Mouse (Mus musculus) erythroblast, embryonic 14.5 days (primary cell): Measurements from ENCODE around the gene Tnfaip1. TPM values are rescaled to one million over a fixed set of nuclear protein-coding genes. Genes with fewer than 3 reads are reported as not detected.

ENCODE experiments used
- H3K27me3 ChIP-seq: 2 replicates; pipeline ENCODE4 v1.6.1; 2012; ENCODE audit warnings: inconsistent platforms; ENCODE audit not compliant: control insufficient read depth
- H3K36me3 ChIP-seq: 2 replicates; pipeline ENCODE4 v1.6.1; 2012; ENCODE audit warnings: mild to moderate bottlenecking, inconsistent platforms; ENCODE audit not compliant: control insufficient read depth
- H3K4me1 ChIP-seq: 2 replicates; pipeline ENCODE4 v1.6.1; 2012; ENCODE audit warnings: inconsistent platforms; ENCODE audit not compliant: control insufficient read depth
- H3K4me3 ChIP-seq: replicated peaks from 2 replicates; pipeline ENCODE3; 2012; ENCODE audit warnings: moderate library complexity, mild to moderate bottlenecking, inconsistent platforms
- H3K9me3 ChIP-seq: 2 replicates; pipeline ENCODE4 v1.6.1; 2012; ENCODE audit warnings: low read length, inconsistent platforms, mixed read lengths; ENCODE audit not compliant: control insufficient read depth
- GATA1 ChIP-seq: IDR thresholded peaks from 2 replicates; pipeline ENCODE4 v1.6.1; 2012; ENCODE audit warnings: low read length, inconsistent platforms, mixed read lengths
- TAL1 ChIP-seq: IDR thresholded peaks from 3 replicates; pipeline ENCODE4 v1.6.1; 2012; ENCODE audit warnings: low read length, inconsistent platforms, mixed read lengths
- polyA plus RNA-seq: library from polyadenylated mRNA; stranded (reverse); fragments of >175 nt; gene quantifications from 2 replicates; pipeline ENCODE4 v1.2.3, GENCODE M21; 2012

The Tnfaip1 gene
- polyA plus RNA-seq, 1 experiment, result 0.21 TPM

GRCm38 (mm10) chr11:78512025-78512957 lies 23.8 kb downstream of the Tnfaip1 start, which contains the start of the genes Tmem199 and Poldip2:
Tmem199 (minus strand) TSS chr11:78512172.
Poldip2 (plus strand) TSS chr11:78512193.
- TF ChIP-seq GATA1 (no peak), TAL1 (no peak)
- Histone ChIP-seq H3K4me1 (peaks cover 30% of the 10 kb centered on the region), H3K4me3 (peak within 1 kb of the TSS; percentile 72), H3K9me3 (no peaks in the 10 kb centered on the region), H3K36me3 (peaks cover 48% of the 10 kb centered on the region), H3K27me3 (no peaks in the 10 kb centered on the region)

- TF ChIP-seq TAL1 (no peak), GATA1 (no peak)
- Histone ChIP-seq H3K27me3 (no peaks in the 10 kb centered on the region), H3K4me1 (peaks cover 24% of the 10 kb centered on the region), H3K9me3 (no peaks in the 10 kb centered on the region), H3K4me3 (no peak overlapping the region), H3K36me3 (peaks cover 45% of the 10 kb centered on the region)
These were observed 27.0 kb downstream of the Tnfaip1 start for GRCm38 (mm10) chr11:78509148-78509547.

GRCm38 (mm10) chr11:78505430-78505829 lies 30.7 kb downstream of the Tnfaip1 start:
- peaks cover 6% of the 10 kb centered on the region for H3K27me3 ChIP-seq
- H3K36me3 ChIP-seq, result peaks cover 45% of the 10 kb centered on the region
- H3K4me1 ChIP-seq, result no peaks in the 10 kb centered on the region
- no peak for TF ChIP-seq GATA1
- TF ChIP-seq TAL1, result no peak
- no peaks in the 10 kb centered on the region for H3K9me3 ChIP-seq
- H3K4me3 ChIP-seq, result no peak overlapping the region

- no peak for TF ChIP-seq TAL1
- TF ChIP-seq GATA1, result no peak
- H3K36me3 ChIP-seq, result peaks cover 28% of the 10 kb centered on the region
- H3K9me3 ChIP-seq, result no peaks in the 10 kb centered on the region
- H3K4me3 ChIP-seq, result no peak within 1 kb of the TSS
- H3K27me3 ChIP-seq, result peaks cover 28% of the 10 kb centered on the region
- H3K4me1 ChIP-seq, result no peaks in the 10 kb centered on the region; the same call in 1 of the 2 replicates
These were observed 33.1 kb downstream of the Tnfaip1 start, which contains the start of gene Sebox for GRCm38 (mm10) chr11:78502909-78503650. Sebox (plus strand) TSS chr11:78503447.

- Histone ChIP-seq H3K4me3 (no peak overlapping the region), H3K4me1 (peaks cover 14% of the 10 kb centered on the region), H3K27me3 (peaks cover 44% of the 10 kb centered on the region), H3K9me3 (peaks cover 4% of the 10 kb centered on the region; the same call in 1 of the 2 replicates), H3K36me3 (peaks cover 13% of the 10 kb centered on the region)
- no peak for TF ChIP-seq TAL1
- no peak for TF ChIP-seq GATA1
These were observed 34.6 kb downstream of the Tnfaip1 start for GRCm38 (mm10) chr11:78501529-78501928.

- H3K27me3 ChIP-seq, result peaks cover 52% of the 10 kb centered on the region
- peaks cover 4% of the 10 kb centered on the region; the same call in 1 of the 2 replicates for H3K9me3 ChIP-seq
- TF ChIP-seq TAL1 (no peak), GATA1 (no peak)
- H3K36me3 ChIP-seq, result peaks cover 4% of the 10 kb centered on the region
- H3K4me1 ChIP-seq, result peaks cover 14% of the 10 kb centered on the region
- H3K4me3 ChIP-seq, result peak overlapping the region; percentile 52
These were observed 35.4 kb downstream of the Tnfaip1 start for GRCm38 (mm10) chr11:78500623-78501202.

- no peaks in the 10 kb centered on the region; the same call in 1 of the 2 replicates for H3K36me3 ChIP-seq
- peaks cover 4% of the 10 kb centered on the region; the same call in 1 of the 2 replicates for H3K9me3 ChIP-seq
- TF ChIP-seq TAL1 (no peak), GATA1 (no peak)
- peaks cover 64% of the 10 kb centered on the region for H3K27me3 ChIP-seq
- peaks cover 14% of the 10 kb centered on the region for H3K4me1 ChIP-seq
- H3K4me3 ChIP-seq, result peak overlapping the region; percentile 52
These were observed 36.6 kb downstream of the Tnfaip1 start for GRCm38 (mm10) chr11:78499543-78499942.

GRCm38 (mm10) chr11:78499004-78499403 lies 37.1 kb downstream of the Tnfaip1 start, which contains the start of gene Vtn:
Vtn (plus strand) TSS chr11:78499091.
- Histone ChIP-seq H3K36me3 (no peaks in the 10 kb centered on the region; the same call in 1 of the 2 replicates), H3K27me3 (peaks cover 69% of the 10 kb centered on the region), H3K4me3 (peak within 1 kb of the TSS; percentile 52), H3K9me3 (peaks cover 4% of the 10 kb centered on the region; the same call in 1 of the 2 replicates), H3K4me1 (peaks cover 14% of the 10 kb centered on the region)
- TF ChIP-seq GATA1 (no peak), TAL1 (no peak)
